Mouse (Mus musculus): ENCODE measurements around the gene Eipr1.
A peak's percentile ranks its signal among the peaks of the same experiment; 100 is the strongest.

The Eipr1 gene

DNA sequence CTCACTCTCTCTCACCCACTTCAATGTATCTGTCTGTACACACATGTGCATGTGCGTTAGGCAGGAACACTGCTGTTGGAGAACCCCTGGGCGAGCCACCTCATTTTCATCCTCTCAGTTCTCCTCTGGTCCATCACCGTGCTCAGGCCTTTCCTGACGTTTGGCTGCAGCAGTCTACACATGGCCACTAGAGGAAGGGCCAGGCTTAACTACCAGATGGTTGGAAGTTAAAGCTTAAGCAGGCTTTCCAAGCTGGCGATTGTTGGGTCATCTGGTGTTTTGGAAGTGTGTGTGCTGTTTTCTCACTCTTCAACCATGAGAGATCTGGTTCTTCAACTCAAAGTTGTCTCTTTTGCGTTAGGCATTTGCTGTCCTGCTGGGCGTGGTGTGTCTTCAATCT, 71.9 kb downstream of the Eipr1 start:
- no peak for DNase-seq (ENCODE audit: low spot score)

DNA sequence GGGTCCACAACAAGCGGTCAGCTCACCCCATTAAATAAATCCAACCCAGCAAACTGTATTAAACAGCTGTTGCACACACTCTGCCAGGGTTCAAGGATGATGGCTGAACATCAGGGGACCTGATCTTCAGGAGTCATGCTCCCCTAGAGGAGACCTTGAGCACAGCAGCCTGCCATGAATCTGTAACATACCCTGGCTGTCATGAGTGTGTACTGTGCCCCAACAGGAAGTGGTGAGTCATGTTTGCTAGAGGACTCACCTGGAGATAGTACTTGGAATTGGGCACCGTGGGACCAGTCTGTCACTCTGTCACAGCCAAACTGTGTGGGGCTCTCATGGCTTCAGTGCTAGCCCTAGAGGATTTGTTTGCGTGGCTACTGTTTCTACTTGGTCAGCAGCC, 77.9 kb downstream of the Eipr1 start:
- DNase-seq (ENCODE audit: low spot score) = no peak

DNA sequence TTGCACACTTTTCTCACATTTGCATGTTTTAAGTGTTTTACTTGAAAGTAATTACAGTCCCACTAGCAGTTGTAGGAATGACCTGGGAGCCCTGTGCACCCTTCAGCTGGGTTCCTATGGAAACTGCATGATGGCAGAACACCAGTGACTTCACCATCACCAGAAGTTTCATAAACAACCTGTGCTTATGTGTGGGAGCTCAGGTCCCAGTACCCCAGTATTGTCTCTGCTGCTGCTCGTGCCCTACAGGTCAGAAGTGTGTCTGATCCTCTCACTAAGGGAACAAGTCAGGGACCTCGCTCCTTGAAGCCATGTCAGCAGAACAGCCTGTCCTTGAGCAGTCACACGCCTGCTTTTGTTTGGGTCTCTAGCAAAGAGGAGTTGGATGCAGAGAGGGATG, 78.9 kb downstream of the Eipr1 start:
- DNase-seq (ENCODE audit: low spot score) = no peak

DNA sequence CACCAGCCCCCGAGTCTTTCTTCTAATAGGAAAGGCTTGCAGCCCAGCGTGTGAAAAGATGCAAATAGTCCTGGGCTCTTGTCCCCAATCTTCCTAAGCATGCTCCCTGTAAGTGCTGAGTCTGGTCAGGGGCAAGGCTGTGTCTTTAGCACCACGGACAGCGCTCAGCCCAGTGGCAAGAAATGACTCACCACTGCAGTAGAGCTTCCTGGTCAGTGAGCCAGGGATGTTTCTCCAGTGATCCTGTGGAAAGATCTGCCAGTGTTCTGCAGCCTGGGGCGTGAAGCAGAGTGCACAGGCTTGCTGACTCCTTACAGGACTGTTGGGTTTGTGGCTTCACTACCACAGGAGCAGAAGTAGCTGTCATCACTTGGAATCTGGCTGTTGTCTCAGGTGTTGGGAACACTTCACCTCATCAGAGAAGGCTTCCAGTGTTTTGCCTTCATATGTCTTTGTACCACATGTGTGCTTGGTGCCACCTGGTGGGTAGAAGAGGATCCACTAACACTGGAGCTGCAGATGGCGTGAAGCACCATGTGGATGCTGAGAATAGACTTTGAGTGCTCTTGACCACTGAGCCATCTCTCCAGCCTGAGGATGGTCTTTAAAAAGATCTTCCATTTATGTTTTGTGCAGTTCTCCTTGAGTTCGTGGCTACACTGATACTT, 79.6 kb downstream of the Eipr1 start:
- DNase-seq (ENCODE audit: low spot score) = peak; percentile 62

DNA sequence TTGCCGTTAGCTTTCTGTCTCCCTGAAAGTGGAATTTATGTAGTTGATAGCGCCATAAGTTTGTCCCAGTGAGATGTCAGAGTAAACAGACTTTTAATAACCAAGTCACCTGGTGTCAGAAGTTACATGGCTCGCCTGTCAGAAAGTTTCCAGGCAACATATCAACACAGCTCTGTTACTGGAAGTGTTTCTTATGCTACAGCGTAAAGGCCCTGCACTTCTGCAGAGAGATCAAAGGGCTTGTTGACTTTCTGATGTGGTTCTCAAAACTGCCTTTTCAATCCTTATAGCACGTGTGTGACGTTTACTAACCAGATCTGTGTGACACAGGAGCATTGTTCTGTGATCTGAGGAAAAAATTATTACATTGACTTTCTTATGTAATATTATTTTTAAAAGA, 82.7 kb downstream of the Eipr1 start:
- DNase-seq (ENCODE audit: low spot score) = no peak

DNA sequence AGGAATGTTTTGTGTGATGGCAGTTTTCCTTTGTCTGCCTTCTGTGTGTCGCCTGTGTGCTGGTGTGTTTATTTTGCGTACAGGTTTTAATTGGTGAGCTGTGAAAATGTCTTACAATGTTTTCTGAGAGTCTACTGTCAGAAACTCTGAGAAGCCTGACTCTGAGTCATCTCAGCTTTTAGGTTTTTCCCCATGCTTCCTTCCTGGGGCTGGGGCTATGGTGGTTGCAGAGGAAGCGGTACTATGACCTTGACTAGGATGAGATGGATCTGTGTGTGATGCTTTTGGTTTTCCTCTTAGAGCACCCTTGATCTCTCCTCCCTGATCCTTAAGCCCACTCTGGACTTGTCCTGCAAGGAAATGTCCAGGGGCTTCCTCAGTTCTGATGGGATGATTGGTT, 84.1 kb downstream of the Eipr1 start:
- DNase-seq (ENCODE audit: low spot score) = no peak

DNA sequence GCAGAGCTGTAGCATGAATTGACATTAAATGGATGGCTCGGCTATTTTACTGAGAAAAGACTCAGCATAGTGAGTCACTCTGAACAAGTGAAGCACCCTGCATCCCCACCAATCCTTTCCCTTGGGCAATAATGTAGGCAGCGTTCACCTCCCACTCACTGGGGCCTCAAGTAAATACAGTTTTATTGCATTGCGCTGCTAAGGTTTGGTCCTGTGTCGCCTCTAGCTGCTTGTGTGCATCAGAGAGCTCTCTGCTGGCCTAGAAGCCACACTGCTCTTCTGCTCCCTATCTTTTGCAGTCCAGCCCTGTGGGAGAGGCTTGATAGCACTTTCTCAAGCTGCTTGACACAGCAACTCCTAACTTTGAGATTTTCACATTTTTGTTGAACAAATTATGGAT, 86.7 kb downstream of the Eipr1 start:
- no peak for DNase-seq (ENCODE audit: low spot score)

DNA sequence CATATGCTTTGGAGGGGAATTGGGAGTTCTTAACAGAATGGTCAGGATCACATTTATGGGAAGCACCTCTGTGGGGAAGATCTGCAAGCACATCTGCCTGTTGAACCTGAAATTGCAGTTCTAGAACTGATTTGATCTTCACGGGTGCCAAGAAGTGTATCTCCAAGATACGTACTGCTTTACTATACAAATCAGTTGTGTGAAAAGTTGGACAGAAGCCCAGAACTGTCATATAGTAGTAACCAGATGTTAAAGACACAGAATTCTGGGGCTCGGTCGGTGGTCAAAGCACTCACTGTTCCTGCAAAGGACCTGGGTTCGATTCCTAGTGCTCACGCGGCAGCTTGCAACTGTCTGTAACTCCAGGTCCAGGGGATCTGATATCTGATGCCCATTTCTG, 87.4 kb downstream of the Eipr1 start:
- no peak for DNase-seq (ENCODE audit: low spot score)

DNA sequence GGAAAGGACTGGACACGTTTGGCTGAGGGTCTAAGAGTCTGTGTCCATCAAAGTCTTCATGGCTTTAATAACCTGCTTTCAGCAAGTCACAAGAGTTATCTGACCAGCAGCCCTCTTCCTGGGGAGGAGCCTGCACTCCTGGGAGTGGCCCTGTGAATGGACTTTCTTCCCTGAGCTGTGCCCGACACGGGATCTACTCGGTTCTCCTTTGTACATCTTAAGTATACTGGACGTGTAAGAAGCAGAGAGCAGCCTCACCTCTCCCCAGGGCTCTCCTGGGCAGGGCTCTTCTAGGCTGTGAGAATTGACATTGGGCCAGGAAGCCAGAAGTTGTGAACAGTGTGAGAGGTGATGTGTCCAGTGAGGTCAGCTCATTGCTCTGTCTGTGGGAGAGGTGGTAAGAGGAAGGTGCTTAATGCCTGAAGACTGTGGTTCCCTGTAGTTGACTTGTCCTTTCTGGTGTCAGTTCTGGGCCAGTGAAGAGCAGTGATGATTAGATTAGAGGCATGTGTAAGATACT, 89.6 kb downstream of the Eipr1 start:
- DNase-seq (ENCODE audit: low spot score) = no peak

DNA sequence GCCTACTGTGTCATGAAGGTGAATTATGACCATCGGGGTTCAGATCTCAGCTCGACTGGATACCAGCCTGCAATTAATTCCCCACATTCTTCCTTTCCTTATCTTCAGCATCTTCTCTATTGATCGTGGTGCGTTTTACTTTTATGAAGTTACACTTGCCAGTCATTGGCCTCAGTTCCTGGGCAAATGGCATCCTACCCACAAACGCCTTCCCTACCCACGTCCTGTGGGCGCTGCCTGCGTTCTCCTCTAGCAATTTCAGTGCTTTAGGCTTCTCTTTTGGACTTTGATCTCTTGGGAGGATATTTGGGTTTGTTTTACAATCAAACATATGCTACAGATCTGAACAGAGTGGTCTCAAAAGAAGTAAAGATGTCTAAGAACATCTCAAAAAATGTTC, 94.2 kb downstream of the Eipr1 start:
- DNase-seq (ENCODE audit: low spot score) = no peak

DNA sequence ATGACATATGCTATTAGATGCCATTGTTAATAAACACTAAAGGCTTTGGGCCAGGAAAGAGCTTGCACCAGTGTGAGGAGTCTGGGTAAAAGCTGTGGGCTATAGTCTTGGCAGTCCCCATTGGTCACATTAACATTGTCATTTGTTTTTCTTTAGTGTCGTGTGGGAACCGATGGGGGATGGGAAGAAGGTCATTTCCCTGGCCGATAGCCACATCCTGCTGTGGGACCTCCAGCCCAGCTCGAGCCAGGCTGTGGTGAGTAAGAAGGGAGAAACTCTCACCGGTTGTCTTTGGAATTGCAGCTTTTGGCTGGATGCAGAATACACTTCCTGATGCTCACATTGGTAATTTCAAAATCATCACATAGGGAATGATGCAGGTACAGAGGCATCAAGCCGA, 95.8 kb downstream of the Eipr1 start:
- no peak for DNase-seq (ENCODE audit: low spot score)

DNA sequence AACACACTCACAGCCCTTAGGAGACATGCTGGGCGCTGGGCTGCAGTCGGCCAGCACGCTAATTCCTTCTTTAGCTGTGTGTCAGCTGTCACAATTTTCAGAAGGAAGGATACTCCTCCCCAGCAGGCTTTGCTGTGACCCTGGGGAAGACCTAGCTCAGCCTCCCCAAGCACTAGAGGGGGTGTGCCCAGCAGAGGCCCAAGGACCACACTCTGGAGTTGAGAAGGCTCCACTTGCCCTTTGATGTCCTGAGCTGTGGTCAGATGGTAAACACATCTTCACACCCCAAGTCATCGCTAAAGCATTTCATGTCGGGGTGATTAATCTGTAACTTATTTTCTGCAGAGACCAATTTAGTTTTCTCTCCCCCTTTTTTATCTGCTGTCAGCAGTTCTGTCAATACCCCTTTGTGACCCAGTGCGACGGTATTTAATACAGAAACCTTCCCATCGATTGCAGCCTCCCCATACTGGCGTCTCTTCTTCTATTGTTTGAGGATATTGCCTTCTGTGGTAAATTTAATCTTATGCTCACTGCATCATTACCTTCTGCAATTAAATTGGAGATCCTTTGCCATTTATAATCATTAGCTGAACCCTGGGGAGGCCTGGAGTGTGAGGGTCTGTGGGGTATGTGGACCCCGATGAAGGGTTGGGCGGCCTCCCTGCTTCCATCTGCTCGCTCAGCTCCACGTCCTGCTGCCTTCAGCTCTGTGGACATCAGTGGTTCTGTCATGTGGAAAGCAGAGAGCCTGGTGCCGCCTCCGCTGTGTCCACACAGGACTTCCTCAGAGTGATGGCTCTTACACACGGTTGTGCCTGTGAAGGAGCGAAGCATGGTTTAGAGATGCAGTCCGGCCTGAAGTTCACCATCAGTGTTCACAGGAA, 97.4 kb downstream of the Eipr1 start:
- DNase-seq (ENCODE audit: low spot score) = no peak

DNA sequence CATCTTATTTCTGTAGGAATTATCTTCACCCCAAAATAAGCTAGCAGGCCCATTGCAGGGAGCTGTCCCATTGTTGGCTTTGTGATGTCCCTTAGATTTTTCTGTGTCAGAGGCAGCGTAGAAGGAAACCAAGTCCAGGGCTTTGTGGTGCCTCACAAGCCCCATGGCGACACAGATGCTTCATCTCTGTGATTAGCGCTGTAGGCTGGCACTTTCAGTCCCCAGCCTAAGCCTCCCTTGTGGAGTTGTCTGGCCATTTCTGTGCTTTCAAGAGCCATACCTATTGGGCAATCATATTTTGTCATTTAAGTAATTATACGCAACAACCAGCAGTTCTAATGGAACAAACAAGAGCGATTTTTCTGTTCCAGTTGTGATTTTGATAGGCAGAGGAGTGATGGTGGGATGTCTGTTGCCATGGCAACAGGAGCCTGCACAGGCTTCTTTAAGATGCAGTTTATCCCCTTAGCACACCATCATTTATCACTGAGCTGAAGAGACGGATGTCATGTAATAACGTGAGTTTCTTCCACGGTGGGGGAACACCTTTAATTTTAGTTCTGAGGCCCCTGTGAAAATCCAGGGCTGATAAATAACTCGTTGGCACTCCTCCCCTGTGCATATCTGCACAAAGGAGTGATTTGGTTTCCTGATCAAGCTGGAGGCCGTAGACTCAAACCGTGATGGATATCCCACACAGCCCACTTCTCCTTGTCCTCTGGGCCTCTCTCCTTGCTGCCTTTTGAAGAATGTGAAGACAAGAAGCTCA, 108.1 kb downstream of the Eipr1 start:
- DNase-seq (ENCODE audit: low spot score) = no peak

DNA sequence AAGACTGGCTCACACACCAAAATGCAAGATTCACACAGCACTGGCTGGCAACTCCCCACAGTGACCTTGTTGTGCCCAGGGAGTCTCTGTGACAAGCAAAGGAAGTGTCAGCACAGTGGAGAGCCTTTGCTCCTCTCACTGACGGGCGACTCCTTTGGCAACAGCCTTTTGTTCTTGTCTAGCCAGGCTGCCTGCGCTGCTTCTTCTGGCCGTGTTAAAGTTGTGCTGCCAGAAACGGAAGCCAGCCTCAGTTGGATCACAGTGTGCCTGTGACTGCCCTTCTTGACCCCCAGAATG, 108.6 kb downstream of the Eipr1 start:
- DNase-seq (ENCODE audit: low spot score) = no peak

DNA sequence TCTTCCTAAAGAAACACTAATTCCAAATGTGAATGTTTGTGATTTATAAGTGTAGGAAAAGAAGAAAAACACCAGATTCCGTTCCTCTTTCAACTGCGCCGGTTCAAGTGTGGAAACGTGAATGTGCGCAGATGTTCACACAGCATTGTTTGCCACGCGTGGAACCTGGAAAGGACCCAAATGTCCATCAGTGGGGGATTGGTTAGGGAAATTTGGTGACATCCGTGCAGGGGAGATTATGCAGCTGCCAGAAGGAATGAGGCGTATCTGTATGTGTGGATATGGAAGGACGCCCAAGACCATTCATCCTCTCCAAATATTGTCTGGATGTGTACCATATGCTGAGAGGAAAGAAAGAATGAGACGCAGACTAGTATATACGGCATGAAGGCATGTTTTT, 111.7 kb downstream of the Eipr1 start:
- no peak for DNase-seq (ENCODE audit: low spot score)

DNA sequence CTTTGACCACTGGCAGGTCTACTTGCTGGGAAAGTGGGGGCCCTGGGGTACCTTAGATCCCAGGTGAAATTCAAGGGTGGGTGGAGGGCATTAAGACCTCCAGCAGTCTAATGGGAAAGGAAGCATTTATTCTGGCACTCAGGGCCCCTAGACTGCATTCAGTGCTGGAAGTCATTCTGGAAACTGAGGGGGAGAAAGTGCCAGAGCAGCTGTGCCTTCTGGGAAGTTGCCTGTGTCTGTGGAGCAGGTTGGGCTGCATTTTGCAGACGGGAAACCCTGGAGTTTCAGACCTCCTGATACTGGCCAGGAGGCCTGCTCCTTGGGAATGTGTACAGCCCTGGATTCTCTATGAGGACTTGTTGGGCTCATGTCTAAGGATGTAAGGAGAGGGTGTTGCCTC, 114.5 kb downstream of the Eipr1 start:
- no peak for DNase-seq (ENCODE audit: low spot score)

DNA sequence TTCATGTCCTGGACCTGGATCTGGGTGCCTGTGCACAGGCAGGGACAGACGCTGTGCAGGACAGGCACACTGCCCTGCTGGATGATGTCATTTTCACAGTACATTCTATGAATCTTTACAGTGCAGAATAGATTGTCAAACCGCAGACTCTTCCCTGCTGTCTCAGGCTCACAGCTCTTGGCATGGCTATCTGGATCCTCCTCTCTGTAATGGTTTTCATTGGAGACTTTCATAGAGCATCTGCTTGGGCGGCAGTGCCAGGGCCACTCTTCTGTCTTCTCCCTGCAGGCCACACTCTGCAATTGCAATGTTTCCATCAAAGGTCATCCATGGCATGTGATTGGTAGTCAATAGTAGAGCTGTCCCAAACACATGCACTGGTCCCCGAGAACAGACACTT, 117.2 kb downstream of the Eipr1 start:
- DNase-seq (ENCODE audit: low spot score) = no peak

DNA sequence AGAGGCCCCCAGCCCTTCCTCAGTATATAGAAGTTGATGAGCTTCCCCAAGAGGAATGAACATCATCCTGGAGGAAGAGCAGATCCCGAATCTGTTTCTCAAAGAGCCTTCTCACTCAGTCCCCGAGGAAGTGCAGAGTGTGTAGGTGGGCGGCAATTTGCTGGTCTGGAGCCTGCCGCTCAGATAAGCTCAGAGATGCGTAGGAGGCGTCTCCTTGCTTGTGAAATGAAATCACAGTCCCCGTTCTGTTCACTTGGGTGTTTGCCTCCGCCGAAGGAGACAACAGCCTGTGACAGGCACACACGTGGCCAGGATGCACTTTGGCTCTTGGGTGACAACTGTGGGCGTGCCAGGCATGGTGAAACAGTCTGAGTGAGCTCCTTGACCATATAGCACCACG, 120.7 kb downstream of the Eipr1 start:
- DNase-seq (ENCODE audit: low spot score) = peak; percentile 85

DNA sequence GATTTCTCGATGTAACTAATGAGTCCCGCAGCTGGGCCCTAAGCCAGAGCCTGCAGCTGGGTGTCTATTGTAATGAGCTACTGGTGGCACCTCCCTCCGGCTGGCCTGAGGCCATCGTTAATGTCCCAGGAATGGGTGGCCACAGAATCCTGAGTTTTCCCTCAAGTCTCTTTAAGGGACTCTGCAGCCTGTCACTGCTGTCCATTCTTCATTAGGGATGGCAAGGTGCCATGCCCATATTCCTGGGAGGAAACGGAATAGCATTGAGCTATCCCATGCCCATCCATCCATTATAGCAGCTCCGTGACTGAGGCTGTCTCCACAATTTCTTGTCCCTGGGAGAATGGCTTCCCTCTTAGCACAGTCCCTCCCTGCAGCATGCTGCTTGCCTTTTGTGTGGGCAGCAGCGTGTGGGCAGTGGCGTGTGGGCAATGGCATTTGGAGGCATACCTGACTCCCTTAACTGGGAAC, 123.2 kb downstream of the Eipr1 start:
- DNase-seq (ENCODE audit: low spot score) = no peak

DNA sequence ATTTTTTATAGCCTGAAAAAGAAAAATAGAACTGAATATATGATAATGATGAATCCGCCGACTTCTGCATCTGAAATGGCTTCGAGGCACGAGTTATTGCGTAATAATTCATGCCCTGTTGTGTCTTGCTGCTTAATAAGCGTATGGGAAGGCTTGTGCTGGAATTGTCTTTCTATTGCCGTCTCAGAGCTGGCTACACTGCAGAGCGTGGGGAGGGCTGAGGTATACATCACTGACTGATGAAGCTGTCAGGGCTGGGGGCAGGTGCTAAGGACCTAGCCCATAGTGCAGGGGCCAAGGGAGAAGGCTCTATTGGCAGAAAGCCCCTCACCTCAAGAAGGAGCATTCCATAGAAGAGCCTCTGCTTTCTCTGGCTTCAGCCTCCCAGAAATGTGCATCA, 123.9 kb downstream of the Eipr1 start:
- no peak for DNase-seq (ENCODE audit: low spot score)

DNA sequence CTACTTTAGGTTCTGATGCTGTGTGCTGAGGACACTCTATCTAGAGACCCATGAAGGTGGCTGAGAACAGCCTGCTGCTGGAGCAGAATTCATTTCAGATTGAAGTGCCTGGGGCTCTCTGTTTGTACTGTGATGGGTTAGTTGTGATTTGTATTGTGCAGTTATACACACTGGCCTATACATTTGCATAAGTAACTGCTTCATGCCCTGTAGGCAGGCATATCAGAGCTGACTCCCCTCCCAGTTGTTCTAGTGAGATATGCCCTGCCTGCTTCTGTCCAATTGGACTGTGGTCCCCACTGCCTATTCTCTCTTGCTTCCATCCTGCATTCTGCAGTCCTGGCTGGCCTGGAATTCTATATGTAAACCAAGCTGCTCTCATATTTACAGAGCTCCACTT, 128.9 kb downstream of the Eipr1 start:
- DNase-seq (ENCODE audit: low spot score) = no peak

DNA sequence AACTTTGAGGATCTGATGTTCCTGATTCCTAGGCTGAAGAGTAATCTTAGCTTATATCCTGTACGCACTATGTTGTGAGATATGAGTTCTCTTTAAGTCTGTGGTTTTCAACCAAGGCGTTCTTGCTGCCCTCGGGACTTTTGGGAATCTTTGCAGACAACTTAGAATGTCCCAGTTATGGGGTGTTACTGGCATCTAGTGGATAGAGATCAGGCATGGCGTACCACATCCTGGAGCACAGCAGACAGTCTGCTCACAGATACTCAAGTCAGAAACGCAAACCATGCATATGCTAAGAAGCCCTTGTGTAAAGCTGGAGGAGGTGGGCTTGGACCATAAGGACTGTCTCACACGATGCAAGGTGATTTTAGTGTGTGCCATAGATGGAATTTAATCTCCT, 136.1 kb downstream of the Eipr1 start:
- no peak for DNase-seq (ENCODE audit: low spot score)

All from left cerebral cortex, adult 11 months (tissue).